Mouse (Mus musculus) CH12.LX (cell line): ENCODE results near the gene Phlda1.

Experiments used
- CTCF ChIP-seq, 2 experiments: IDR thresholded peaks in 1 of 2; conservative IDR thresholded peaks in 1 of 2; 2 replicates each; pipeline ENCODE4 v1.5.1; 2011 to 2012; ENCODE audit warnings: low read depth in 2 of 2, low read length in 2 of 2, improper control_type of control experiment in 1 of 2, inconsistent platforms in 1 of 2, mild to moderate bottlenecking in 1 of 2, moderate library complexity in 1 of 2
- EP300 ChIP-seq: IDR thresholded peaks from 2 replicates; pipeline ENCODE4 v1.6.1; 2011; ENCODE audit warnings: low read length, improper control_type of control experiment
- JUN ChIP-seq: IDR thresholded peaks from 2 replicates; pipeline ENCODE4 v1.6.1; 2011; ENCODE audit warnings: low read depth, mild to moderate bottlenecking, low read length, improper control_type of control experiment, moderate library complexity; ENCODE audit not compliant: insufficient read depth
- POLR2A ChIP-seq: IDR thresholded peaks from 2 replicates; pipeline ENCODE4 v1.6.1; 2011; ENCODE audit warnings: low read depth, mild to moderate bottlenecking, improper control_type of control experiment, low read length
- USF1 ChIP-seq: IDR thresholded peaks from 2 replicates; pipeline ENCODE4 v1.6.1; 2014; ENCODE audit warnings: low read depth, mild to moderate bottlenecking, inconsistent platforms, low read length, improper control_type of control experiment
- ZNF384 ChIP-seq: IDR thresholded peaks from 2 replicates; pipeline ENCODE4 v1.6.1; 2012; ENCODE audit warnings: low read depth, low read length, improper control_type of control experiment, inconsistent platforms

GRCm38 (mm10) chr10:111504606-111505005, 1.5 kb upstream of the Phlda1 start:
- TF ChIP-seq JUN (no peak), POLR2A (no peak), USF1 (no peak), ZNF384 (no peak), EP300 (no peak; the same call in 1 of the 2 replicates), CTCF (conservative IDR thresholded peaks at IDR 0.05 in 1 of 2, IDR thresholded peaks at IDR 0.05 in 1 of 2; ENCODE audit: low read depth in 2 of 2, low read length in 2 of 2) (no peak)
